Mouse (Mus musculus): ENCODE measurements around the gene Rad51b. TPM values are rescaled to one million over a fixed set of nuclear protein-coding genes. Genes with fewer than 3 reads are reported as not detected.

The Rad51b gene
- total and polyA plus RNA-seq, 3 experiments: 1.6 to 45.5 (median 22.0) TPM

GRCm38 (mm10) chr12:79384787-79385186, 87.7 kb downstream of the Rad51b start:
- Histone ChIP-seq H3K4me3 (ENCODE audit: low read depth, low read length) (no peak overlapping the region), H3K9me3 (replicated peaks) (no peaks in the 10 kb centered on the region), H3K27me3 (ENCODE audit: insufficient read depth, low read length) (no peaks in the 10 kb centered on the region), H3K4me1 (ENCODE audit: insufficient read depth, low read depth, low read length) (peaks cover 10% of the 10 kb centered on the region), H3K36me3 (replicated peaks) (peaks cover 3% of the 10 kb centered on the region)
- ATAC-seq (ENCODE audit: extremely low read depth, insufficient number of reproducible peaks, low FRiP score, poor library complexity, severe bottlenecking) (no peak), DNase-seq (ENCODE audit: low spot score) (no peak)
- no peak for TF ChIP-seq GATA2 (IDR thresholded peaks at IDR 0.05; ENCODE audit: borderline replicate concordance, low read depth, low read length)
- no peak for TF ChIP-seq POLR2AphosphoS5 (IDR thresholded peaks at IDR 0.05; ENCODE audit: insufficient replicate concordance, low read depth, low read length)
- TF ChIP-seq TAL1 (conservative IDR thresholded peaks at IDR 0.05; ENCODE audit: low read depth, low read length): no peak
- TF ChIP-seq CTCF (IDR thresholded peaks at IDR 0.05; ENCODE audit: low read depth, low read length): no peak
- TF ChIP-seq GATA1 (IDR thresholded peaks at IDR 0.05; ENCODE audit: borderline replicate concordance, low read length): no peak

- H3K9me3 ChIP-seq (replicated peaks): no peaks in the 10 kb centered on the region
- DNase-seq (ENCODE audit: low spot score) (no peak), ATAC-seq (ENCODE audit: extremely low read depth, insufficient number of reproducible peaks, low FRiP score, poor library complexity, severe bottlenecking) (no peak)
- no peaks in the 10 kb centered on the region for H3K27me3 ChIP-seq (ENCODE audit: insufficient read depth, low read length)
- H3K4me1 ChIP-seq (ENCODE audit: insufficient read depth, low read depth, low read length): peaks cover 10% of the 10 kb centered on the region
- TF ChIP-seq GATA1 (IDR thresholded peaks at IDR 0.05; ENCODE audit: borderline replicate concordance, low read length): no peak
- TF ChIP-seq TAL1 (conservative IDR thresholded peaks at IDR 0.05; ENCODE audit: low read depth, low read length): no peak
- TF ChIP-seq GATA2 (IDR thresholded peaks at IDR 0.05; ENCODE audit: borderline replicate concordance, low read depth, low read length): no peak
- no peak for TF ChIP-seq POLR2AphosphoS5 (IDR thresholded peaks at IDR 0.05; ENCODE audit: insufficient replicate concordance, low read depth, low read length)
- no peak for TF ChIP-seq CTCF (IDR thresholded peaks at IDR 0.05; ENCODE audit: low read depth, low read length)
- H3K4me3 ChIP-seq (ENCODE audit: low read depth, low read length): no peak overlapping the region
- peaks cover 3% of the 10 kb centered on the region for H3K36me3 ChIP-seq (replicated peaks)
Measured at GRCm38 (mm10) chr12:79385199-79385598, 88.1 kb downstream of the Rad51b start.

- H3K4me1 ChIP-seq (ENCODE audit: insufficient read depth, low read depth, low read length): no peaks in the 10 kb centered on the region; the same call in 1 of the 2 replicates
- H3K27me3 ChIP-seq (ENCODE audit: insufficient read depth, low read length): no peaks in the 10 kb centered on the region
- no peak for DNase-seq (ENCODE audit: low spot score)
- no peaks in the 10 kb centered on the region for H3K9me3 ChIP-seq (replicated peaks)
- TF ChIP-seq GATA1 (IDR thresholded peaks at IDR 0.05; ENCODE audit: borderline replicate concordance, low read length): no peak
- no peak for TF ChIP-seq CTCF (IDR thresholded peaks at IDR 0.05; ENCODE audit: low read depth, low read length)
- TF ChIP-seq POLR2AphosphoS5 (IDR thresholded peaks at IDR 0.05; ENCODE audit: insufficient replicate concordance, low read depth, low read length): no peak
- TF ChIP-seq GATA2 (IDR thresholded peaks at IDR 0.05; ENCODE audit: borderline replicate concordance, low read depth, low read length): no peak
- TF ChIP-seq TAL1 (conservative IDR thresholded peaks at IDR 0.05; ENCODE audit: low read depth, low read length): no peak
- peaks cover 3% of the 10 kb centered on the region for H3K36me3 ChIP-seq (replicated peaks)
- H3K4me3 ChIP-seq (ENCODE audit: low read depth, low read length): no peak overlapping the region
- no peak for ATAC-seq (ENCODE audit: extremely low read depth, insufficient number of reproducible peaks, low FRiP score, poor library complexity, severe bottlenecking)
Measured at GRCm38 (mm10) chr12:79387886-79388285, 90.8 kb downstream of the Rad51b start.

- DNase-seq (ENCODE audit: low spot score) (no peak), ATAC-seq (ENCODE audit: extremely low read depth, insufficient number of reproducible peaks, low FRiP score, poor library complexity, severe bottlenecking) (no peak)
- no peaks in the 10 kb centered on the region for H3K4me1 ChIP-seq (ENCODE audit: insufficient read depth, low read depth, low read length)
- no peaks in the 10 kb centered on the region for H3K27me3 ChIP-seq (ENCODE audit: insufficient read depth, low read length)
- TF ChIP-seq POLR2AphosphoS5 (IDR thresholded peaks at IDR 0.05; ENCODE audit: insufficient replicate concordance, low read depth, low read length): no peak
- no peak for TF ChIP-seq CTCF (IDR thresholded peaks at IDR 0.05; ENCODE audit: low read depth, low read length)
- TF ChIP-seq GATA1 (IDR thresholded peaks at IDR 0.05; ENCODE audit: borderline replicate concordance, low read length): no peak
- TF ChIP-seq TAL1 (conservative IDR thresholded peaks at IDR 0.05; ENCODE audit: low read depth, low read length): no peak
- TF ChIP-seq GATA2 (IDR thresholded peaks at IDR 0.05; ENCODE audit: borderline replicate concordance, low read depth, low read length): no peak
- peaks cover 2% of the 10 kb centered on the region for H3K36me3 ChIP-seq (replicated peaks)
- H3K4me3 ChIP-seq (ENCODE audit: low read depth, low read length): no peak overlapping the region
- no peaks in the 10 kb centered on the region for H3K9me3 ChIP-seq (replicated peaks)
Measured at GRCm38 (mm10) chr12:79389251-79389650, 92.2 kb downstream of the Rad51b start.

- Histone ChIP-seq H3K9me3 (replicated peaks) (no peaks in the 10 kb centered on the region), H3K4me3 (ENCODE audit: low read depth, low read length) (no peak overlapping the region), H3K36me3 (replicated peaks) (peaks cover 2% of the 10 kb centered on the region), H3K27me3 (ENCODE audit: insufficient read depth, low read length) (no peaks in the 10 kb centered on the region), H3K4me1 (ENCODE audit: insufficient read depth, low read depth, low read length) (no peaks in the 10 kb centered on the region)
- ATAC-seq (ENCODE audit: extremely low read depth, insufficient number of reproducible peaks, low FRiP score, poor library complexity, severe bottlenecking): no peak
- DNase-seq (ENCODE audit: low spot score): no peak
- TF ChIP-seq POLR2AphosphoS5 (IDR thresholded peaks at IDR 0.05; ENCODE audit: insufficient replicate concordance, low read depth, low read length) (no peak), GATA1 (IDR thresholded peaks at IDR 0.05; ENCODE audit: borderline replicate concordance, low read length) (no peak), GATA2 (IDR thresholded peaks at IDR 0.05; ENCODE audit: borderline replicate concordance, low read depth, low read length) (no peak), TAL1 (conservative IDR thresholded peaks at IDR 0.05; ENCODE audit: low read depth, low read length) (no peak), CTCF (IDR thresholded peaks at IDR 0.05; ENCODE audit: low read depth, low read length) (no peak)
Measured at GRCm38 (mm10) chr12:79389971-79390370, 92.9 kb downstream of the Rad51b start.

- ATAC-seq (ENCODE audit: extremely low read depth, insufficient number of reproducible peaks, low FRiP score, poor library complexity, severe bottlenecking) (no peak), DNase-seq (ENCODE audit: low spot score) (no peak)
- H3K36me3 ChIP-seq (replicated peaks): no peaks in the 10 kb centered on the region
- no peaks in the 10 kb centered on the region for H3K27me3 ChIP-seq (ENCODE audit: insufficient read depth, low read length)
- TF ChIP-seq GATA2 (IDR thresholded peaks at IDR 0.05; ENCODE audit: borderline replicate concordance, low read depth, low read length) (no peak), CTCF (IDR thresholded peaks at IDR 0.05; ENCODE audit: low read depth, low read length) (no peak), POLR2AphosphoS5 (IDR thresholded peaks at IDR 0.05; ENCODE audit: insufficient replicate concordance, low read depth, low read length) (no peak), GATA1 (IDR thresholded peaks at IDR 0.05; ENCODE audit: borderline replicate concordance, low read length) (no peak), TAL1 (conservative IDR thresholded peaks at IDR 0.05; ENCODE audit: low read depth, low read length) (no peak)
- no peaks in the 10 kb centered on the region for H3K4me1 ChIP-seq (ENCODE audit: insufficient read depth, low read depth, low read length)
- H3K9me3 ChIP-seq (replicated peaks): no peaks in the 10 kb centered on the region
- H3K4me3 ChIP-seq (ENCODE audit: low read depth, low read length): no peak overlapping the region
Measured at GRCm38 (mm10) chr12:79393636-79394035, 96.6 kb downstream of the Rad51b start.
